Mouse (Mus musculus): Measurements from ENCODE around the gene Jmy.

- TF ChIP-seq CTCF (IDR thresholded peaks at IDR 0.05; ENCODE audit: low read depth, low read length) (no peak), POLR2A (IDR thresholded peaks at IDR 0.05; ENCODE audit: insufficient read depth, low read length) (no peak)
These were observed 2.6 kb downstream of the Jmy start for GRCm38 (mm10) chr13:93496977-93497376.
